Mouse (Mus musculus) kidney, embryonic 14.5 days (tissue): ENCODE measurements around the gene Runx2. TPM values are rescaled to one million over a fixed set of nuclear protein-coding genes. Genes with fewer than 3 reads are reported as not detected.

Experiments used
- ATAC-seq: fragments of 200-750 bp; cut with Nextera tagmentation; 2 replicates; pipeline ENCODE4 v1.8.0; 2017; ENCODE audit warnings: moderate number of reproducible peaks, mild to moderate bottlenecking, moderate TSS enrichment, moderate library complexity; ENCODE audit not compliant: low FRiP score, low TSS enrichment
- H3K27ac ChIP-seq: fragments of 300-500 bp; sonication (generic); 2 replicates; pipeline ENCODE4 v1.5.1; 2014; ENCODE audit warnings: low read depth, mild to moderate bottlenecking, low read length, moderate library complexity, mixed read lengths
- H3K27me3 ChIP-seq: fragments of 300-500 bp; sonication (generic); 2 replicates; pipeline ENCODE4 v1.6.1; 2014; ENCODE audit warnings: mild to moderate bottlenecking, low read length; ENCODE audit not compliant: control insufficient read depth, insufficient read depth
- H3K36me3 ChIP-seq: fragments of 300-500 bp; sonication (generic); 2 replicates; pipeline ENCODE4 v1.6.1; 2014; ENCODE audit warnings: low read length, mixed read lengths; ENCODE audit not compliant: control insufficient read depth, insufficient read depth
- H3K4me1 ChIP-seq: fragments of 300-500 bp; sonication (generic); 2 replicates; pipeline ENCODE4 v1.6.1; 2014; ENCODE audit warnings: low read length, mixed read lengths; ENCODE audit not compliant: control insufficient read depth, insufficient read depth
- H3K4me2 ChIP-seq: fragments of 300-500 bp; sonication (generic); replicated peaks from 2 replicates; pipeline ENCODE4 v1.6.1; 2014; ENCODE audit warnings: low read depth, mild to moderate bottlenecking, low read length
- H3K4me3 ChIP-seq: fragments of 300-500 bp; sonication (generic); 2 replicates; pipeline ENCODE4 v1.5.1; 2014; ENCODE audit warnings: mild to moderate bottlenecking, low read length
- H3K9ac ChIP-seq: fragments of 300-500 bp; sonication (generic); 2 replicates; pipeline ENCODE4 v1.6.1; 2014; ENCODE audit warnings: low read depth, mild to moderate bottlenecking, low read length, moderate library complexity
- H3K9me3 ChIP-seq: fragments of 300-500 bp; sonication (generic); 2 replicates; pipeline ENCODE4 v1.6.1; 2016; ENCODE audit warnings: low read length; ENCODE audit not compliant: control insufficient read depth
- WGBS: fragments of 180-500 bp; shearing (Covaris S2); extraction: QIAGEN DNeasy Blood & Tissue Kit; methylation state at CpG from one replicate; pipeline ENCODE4 v1.1.7; 2014; 5-methylcytosine and 5-hydroxymethylcytosine counted together
- polyA plus RNA-seq: library from polyadenylated mRNA; unstranded; fragments of >200 nt; fragmentation: Nextera tagmentation; extraction: Ambion mirVana; gene quantifications from 2 replicates; pipeline ENCODE4 v1.2.1, GENCODE M21; 2014

Gene Runx2
- polyA plus RNA-seq, 1 experiment from 2014 or later = 2.4 TPM

- no peaks in the 10 kb centered on the region for H3K36me3 ChIP-seq
- no peak for ATAC-seq
- H3K4me1 ChIP-seq = no peaks in the 10 kb centered on the region
- H3K27ac ChIP-seq = no peak overlapping the region
- no peaks in the 10 kb centered on the region for H3K9me3 ChIP-seq
- no peaks in the 10 kb centered on the region for H3K27me3 ChIP-seq
- H3K4me2 ChIP-seq = no peak overlapping the region
- WGBS = 92% methylated on average over 8 of the region's 8 CpGs
- H3K9ac ChIP-seq = no peak overlapping the region
- no peak overlapping the region for H3K4me3 ChIP-seq
These were observed 338.7 kb downstream of the Runx2 start for GRCm38 (mm10) chr17:44475910-44476309.

- Histone ChIP-seq H3K9ac (no peak overlapping the region), H3K4me2 (no peak overlapping the region), H3K4me3 (no peak overlapping the region), H3K4me1 (no peaks in the 10 kb centered on the region), H3K36me3 (no peaks in the 10 kb centered on the region), H3K9me3 (no peaks in the 10 kb centered on the region), H3K27me3 (no peaks in the 10 kb centered on the region), H3K27ac (no peak overlapping the region)
- ATAC-seq = no peak
- 77% methylated on average over 3 of the region's 3 CpGs for WGBS
These were observed 340.3 kb downstream of the Runx2 start for GRCm38 (mm10) chr17:44474280-44474679.

- H3K9me3 ChIP-seq = no peaks in the 10 kb centered on the region
- H3K4me3 ChIP-seq = no peak overlapping the region
- H3K4me1 ChIP-seq = no peaks in the 10 kb centered on the region
- H3K9ac ChIP-seq = no peak overlapping the region
- H3K4me2 ChIP-seq = no peak overlapping the region
- WGBS = 87% methylated on average over 7 of the region's 7 CpGs
- H3K27ac ChIP-seq = no peak overlapping the region
- no peaks in the 10 kb centered on the region for H3K36me3 ChIP-seq
- no peak for ATAC-seq
- H3K27me3 ChIP-seq = no peaks in the 10 kb centered on the region
These were observed 341.9 kb downstream of the Runx2 start for GRCm38 (mm10) chr17:44472695-44473094.

GRCm38 (mm10) chr17:44463679-44464078 is 350.9 kb downstream of the Runx2 start:
- no peaks in the 10 kb centered on the region for H3K4me1 ChIP-seq
- H3K4me3 ChIP-seq = no peak overlapping the region
- H3K27ac ChIP-seq = no peak overlapping the region
- H3K4me2 ChIP-seq = no peak overlapping the region
- H3K9ac ChIP-seq = no peak overlapping the region
- H3K36me3 ChIP-seq = no peaks in the 10 kb centered on the region
- ATAC-seq = no peak
- H3K9me3 ChIP-seq = no peaks in the 10 kb centered on the region
- no peaks in the 10 kb centered on the region for H3K27me3 ChIP-seq
- 76% methylated on average over 4 of the region's 4 CpGs for WGBS

GRCm38 (mm10) chr17:44460156-44460555 is 354.4 kb downstream of the Runx2 start:
- Histone ChIP-seq H3K27me3 (no peaks in the 10 kb centered on the region; the same call in 1 of the 2 replicates), H3K9ac (no peak overlapping the region), H3K27ac (no peak overlapping the region), H3K4me2 (no peak overlapping the region), H3K36me3 (no peaks in the 10 kb centered on the region), H3K9me3 (no peaks in the 10 kb centered on the region), H3K4me1 (no peaks in the 10 kb centered on the region), H3K4me3 (no peak overlapping the region)
- no peak for ATAC-seq
- WGBS = 89% methylated on average over 6 of the region's 6 CpGs

GRCm38 (mm10) chr17:44459029-44459428 is 355.6 kb downstream of the Runx2 start:
- ATAC-seq = no peak
- H3K9me3 ChIP-seq = no peaks in the 10 kb centered on the region
- no peak overlapping the region for H3K4me3 ChIP-seq
- 94% methylated on average over 4 of the region's 4 CpGs for WGBS
- H3K4me2 ChIP-seq = no peak overlapping the region
- H3K27ac ChIP-seq = no peak overlapping the region
- H3K36me3 ChIP-seq = no peaks in the 10 kb centered on the region
- no peaks in the 10 kb centered on the region for H3K4me1 ChIP-seq
- H3K9ac ChIP-seq = no peak overlapping the region
- no peaks in the 10 kb centered on the region; the same call in 1 of the 2 replicates for H3K27me3 ChIP-seq

GRCm38 (mm10) chr17:44456696-44457095 is 357.9 kb downstream of the Runx2 start:
- ATAC-seq = no peak
- 91% methylated on average over 3 of the region's 3 CpGs for WGBS
- no peaks in the 10 kb centered on the region for H3K9me3 ChIP-seq
- no peak overlapping the region for H3K4me3 ChIP-seq
- peaks cover 7% of the 10 kb centered on the region; the same call in 1 of the 2 replicates for H3K27me3 ChIP-seq
- no peaks in the 10 kb centered on the region for H3K4me1 ChIP-seq
- no peak overlapping the region for H3K27ac ChIP-seq
- no peak overlapping the region for H3K9ac ChIP-seq
- H3K36me3 ChIP-seq = no peaks in the 10 kb centered on the region
- H3K4me2 ChIP-seq = no peak overlapping the region

- Histone ChIP-seq H3K27ac (no peak overlapping the region), H3K36me3 (no peaks in the 10 kb centered on the region), H3K4me1 (no peaks in the 10 kb centered on the region), H3K4me3 (no peak overlapping the region), H3K9ac (no peak overlapping the region), H3K27me3 (peaks cover 7% of the 10 kb centered on the region; the same call in 1 of the 2 replicates), H3K9me3 (no peaks in the 10 kb centered on the region), H3K4me2 (no peak overlapping the region)
- 31% methylated on average over 12 of the region's 12 CpGs for WGBS
- ATAC-seq = peak; percentile 77; the same call in 1 of the 2 replicates
These were observed 358.7 kb downstream of the Runx2 start for GRCm38 (mm10) chr17:44455681-44456600.

- Histone ChIP-seq H3K4me2 (no peak overlapping the region), H3K27me3 (peaks cover 7% of the 10 kb centered on the region; the same call in 1 of the 2 replicates), H3K27ac (no peak overlapping the region), H3K9me3 (no peaks in the 10 kb centered on the region), H3K36me3 (no peaks in the 10 kb centered on the region), H3K4me1 (no peaks in the 10 kb centered on the region), H3K4me3 (no peak overlapping the region), H3K9ac (no peak overlapping the region)
- WGBS = 46% methylated on average over 9 of the region's 9 CpGs
- no peak for ATAC-seq
These were observed 364.6 kb downstream of the Runx2 start for GRCm38 (mm10) chr17:44449915-44450471.
